ENCODE assay signal across 20 mouse cellular contexts in the genomic region with DNA sequence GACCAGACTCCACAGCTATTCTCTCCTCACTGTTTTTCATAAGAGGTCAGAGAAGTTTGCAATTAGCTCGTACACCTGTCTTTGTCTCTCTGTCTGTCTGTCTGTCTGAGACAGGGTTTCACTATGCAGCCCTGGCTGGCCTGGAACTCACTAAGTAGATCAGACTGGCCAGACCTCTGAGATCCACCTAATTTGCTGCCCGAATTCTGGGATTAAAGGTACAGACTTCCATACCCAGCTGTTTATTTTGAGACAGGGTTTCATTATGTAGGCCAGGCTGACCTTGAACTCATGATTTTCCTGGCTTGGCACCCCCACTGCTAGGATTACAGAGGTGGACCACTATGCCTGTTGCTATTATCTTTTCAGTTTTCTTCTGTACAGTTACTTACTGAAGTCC.
A peak's percentile ranks its signal among the peaks of the same experiment; 100 is the strongest.
DNase-seq lines count a peak whose midpoint lies in the region; ATAC-seq and TF ChIP-seq lines count a peak whose summit lies in the region.
"Had no signal": no experiment of that assay in that cellular context is flagged by ENCODE, and none has a peak within 500 bp of the region (broad histone marks: within the 10 kb centered on the region; RNA-seq: fewer than 3 reads in every experiment).

No protein-coding gene starts in this region.

- no peak for TF ChIP-seq POLR2A in lung, adult 2 months (IDR thresholded peaks at IDR 0.05; ENCODE audit: borderline replicate concordance, extremely low read depth, low read depth, low read length)

- H3K4me1 ChIP-seq in embryonic facial prominence, embryonic 12.5 days, result peaks cover 30% of the 10 kb centered on the region
- H3K4me1 ChIP-seq in embryonic facial prominence, embryonic 15.5 days, result peaks cover 15% of the 10 kb centered on the region
- H3K4me1 ChIP-seq in limb, embryonic 15.5 days, result peaks cover 12% of the 10 kb centered on the region
- H3K4me1 ChIP-seq in lung, adult 2 months (ENCODE audit: control insufficient read depth, insufficient read depth, low read length), result no peaks in the 10 kb centered on the region
- H3K4me1 ChIP-seq: forebrain, embryonic 13.5 days; hindbrain, embryonic 13.5 days had no signal

- H3K27ac ChIP-seq in layer of hippocampus, adult 2 months, result peak overlapping the region; percentile 52
- H3K27ac ChIP-seq in embryonic facial prominence, embryonic 12.5 days, result peak overlapping the region; percentile 83
- H3K27ac ChIP-seq in embryonic facial prominence, embryonic 15.5 days (replicated peaks), result peak overlapping the region; percentile 34
- 0 out of 2 replicates have a peak overlapping the region, but pooled peaks have one; percentile 23 for H3K27ac ChIP-seq in limb, embryonic 15.5 days
- H3K27ac ChIP-seq: forebrain, embryonic 13.5 days; heart, embryonic 13.5 days; hindbrain, embryonic 13.5 days; hindbrain, postnatal 0 days had no signal

- DNase-seq in layer of hippocampus, adult 2 months (ENCODE audit: low spot score in 2 of 2), result no peak
- no peak for DNase-seq in layer of hippocampus, adult 8-10 months (ENCODE audit: low spot score in 2 of 2)
- DNase-seq in lung, adult 2 months, result no peak
- no peak for DNase-seq in left cerebral cortex, adult 8-10 months (ENCODE audit: low spot score in 2 of 2)
- DNase-seq: adrenal gland, adult 2 months; adrenal gland, postnatal 25 days; cerebellum, adult 18-20 months; cerebellum, adult 9-11 months; cerebellum, postnatal 36 days; forebrain, postnatal 0 days; gastrocnemius, postnatal 14 days; heart, postnatal 36 days had no signal

- 49% methylated on average over 2 of the region's 2 CpGs for WGBS in embryonic facial prominence, embryonic 12.5 days
- WGBS in embryonic facial prominence, embryonic 15.5 days, result 53% methylated on average over 2 of the region's 2 CpGs
- 66% methylated on average over 2 of the region's 2 CpGs for WGBS in limb, embryonic 15.5 days
- 85% methylated on average over 2 of the region's 2 CpGs for WGBS in lung, adult 2 months

- ATAC-seq in embryonic facial prominence, embryonic 12.5 days (ENCODE audit: insufficient number of reproducible peaks, insufficient read depth, low FRiP score, low TSS enrichment), result no peak
- no peak for ATAC-seq in embryonic facial prominence, embryonic 15.5 days (ENCODE audit: insufficient number of reproducible peaks, low FRiP score, low TSS enrichment, low read depth)
- ATAC-seq in limb, embryonic 15.5 days (ENCODE audit: insufficient number of reproducible peaks, low FRiP score, low TSS enrichment, low read depth), result no peak
- ATAC-seq: forebrain, embryonic 13.5 days; forebrain, postnatal 0 days; hindbrain, postnatal 0 days had no signal

- no peak for TF ChIP-seq CTCF in layer of hippocampus, adult 2 months (conservative IDR thresholded peaks at IDR 0.05)
- no peak for TF ChIP-seq CTCF in lung, adult 2 months (IDR thresholded peaks at IDR 0.05; ENCODE audit: insufficient read depth, low read length)

- no peaks in the 10 kb centered on the region for H3K36me3 ChIP-seq in embryonic facial prominence, embryonic 12.5 days
- no peaks in the 10 kb centered on the region for H3K36me3 ChIP-seq in embryonic facial prominence, embryonic 15.5 days
- no peaks in the 10 kb centered on the region for H3K36me3 ChIP-seq in limb, embryonic 15.5 days
- H3K36me3 ChIP-seq: heart, embryonic 13.5 days; hindbrain, embryonic 13.5 days had no signal

- H3K4me2 ChIP-seq in embryonic facial prominence, embryonic 12.5 days (replicated peaks), result no peak overlapping the region
- no peak overlapping the region for H3K4me2 ChIP-seq in embryonic facial prominence, embryonic 15.5 days (replicated peaks)
- H3K4me2 ChIP-seq in limb, embryonic 15.5 days, result no peak overlapping the region
- H3K4me2 ChIP-seq: forebrain, embryonic 13.5 days; heart, embryonic 13.5 days; hindbrain, embryonic 13.5 days had no signal

- H3K9me3 ChIP-seq in embryonic facial prominence, embryonic 12.5 days, result no peaks in the 10 kb centered on the region
- H3K9me3 ChIP-seq in embryonic facial prominence, embryonic 15.5 days (replicated peaks), result no peaks in the 10 kb centered on the region
- H3K9me3 ChIP-seq in limb, embryonic 15.5 days, result no peaks in the 10 kb centered on the region
- H3K9me3 ChIP-seq: forebrain, embryonic 13.5 days; heart, embryonic 13.5 days; hindbrain, embryonic 13.5 days had no signal

- no peak overlapping the region for H3K9ac ChIP-seq in embryonic facial prominence, embryonic 12.5 days
- H3K9ac ChIP-seq in embryonic facial prominence, embryonic 15.5 days, result no peak overlapping the region
- H3K9ac ChIP-seq in limb, embryonic 15.5 days, result no peak overlapping the region
- H3K9ac ChIP-seq: forebrain, embryonic 13.5 days; forebrain, postnatal 0 days; heart, embryonic 13.5 days; hindbrain, embryonic 13.5 days had no signal

- H3K27me3 ChIP-seq in embryonic facial prominence, embryonic 12.5 days, result no peaks in the 10 kb centered on the region
- no peaks in the 10 kb centered on the region for H3K27me3 ChIP-seq in embryonic facial prominence, embryonic 15.5 days
- no peaks in the 10 kb centered on the region for H3K27me3 ChIP-seq in limb, embryonic 15.5 days
- H3K27me3 ChIP-seq: CH12.LX; forebrain, embryonic 13.5 days; heart, embryonic 13.5 days; hindbrain, embryonic 13.5 days had no signal

- no peak overlapping the region for H3K4me3 ChIP-seq in layer of hippocampus, adult 2 months
- H3K4me3 ChIP-seq in embryonic facial prominence, embryonic 12.5 days, result no peak overlapping the region
- H3K4me3 ChIP-seq in embryonic facial prominence, embryonic 15.5 days (replicated peaks), result no peak overlapping the region
- no peak overlapping the region for H3K4me3 ChIP-seq in limb, embryonic 15.5 days
- no peak overlapping the region for H3K4me3 ChIP-seq in lung, adult 2 months (replicated peaks; ENCODE audit: extremely low read depth, low read depth, low read length)
- H3K4me3 ChIP-seq: forebrain, embryonic 13.5 days; heart, embryonic 13.5 days; hindbrain, embryonic 13.5 days had no signal

Comparison
In these comparisons a context has a peak if more than half of its experiments do, and no peak if none do; other contexts are left out.
1. H3K27ac ChIP-seq: peak in every context shown above with its lines; median percentile 83 in embryonic facial prominence, embryonic 12.5 days; 52 in layer of hippocampus, adult 2 months; 34 in embryonic facial prominence, embryonic 15.5 days; 23 in limb, embryonic 15.5 days.